Mouse (Mus musculus) erythroblast, adult 5-6 weeks (primary cell): ENCODE measurements around the gene Anks1b. TPM values are rescaled to one million over a fixed set of nuclear protein-coding genes. Genes with fewer than 3 reads are reported as not detected.

Source experiments
- ATAC-seq: replicated peaks from 2 replicates; pipeline ENCODE4 v1.8.0; 2016; ENCODE audit warnings: moderate number of reproducible peaks, mild to moderate bottlenecking, moderate TSS enrichment, inconsistent platforms; ENCODE audit not compliant: poor library complexity, low FRiP score, severe bottlenecking
- total RNA-seq, 2 experiments: library from RNA; stranded (forward) in 1 of 2; stranded (reverse) in 1 of 2; fragments of 150-400 nt in 1 of 2; fragments of 200-764, 138-1000 nt in 1 of 2; gene quantifications; 2 replicates each; pipeline versions ENCODE4 v1.2.3 to v1.2.4; 2015 to 2017; ENCODE audit warnings: low replicate concordance in 2 of 2

Anks1b gene
- total RNA-seq, 2 experiments from 2014 or later, result under 0.01 TPM; not detected in 1

DNA sequence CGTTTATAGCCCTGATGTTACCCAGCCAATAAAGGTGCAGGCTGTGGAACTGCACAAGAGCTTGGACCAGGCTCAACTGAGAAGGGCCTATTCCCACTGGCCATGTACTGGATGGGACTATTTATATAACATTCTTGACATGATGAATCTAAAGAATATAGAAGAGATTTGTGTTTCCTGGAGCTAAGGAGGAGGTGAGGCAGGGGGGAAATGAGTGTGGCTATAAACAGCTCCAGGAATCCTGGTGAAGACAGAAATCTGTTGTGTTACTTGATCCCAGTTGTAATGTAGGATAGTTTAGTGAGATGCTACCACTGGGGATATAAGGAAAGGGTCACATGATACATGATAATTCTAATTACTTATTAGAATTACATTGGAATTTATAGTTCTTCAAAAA lies 472.1 kb downstream of the Anks1b start:
- ATAC-seq, result no peak

DNA sequence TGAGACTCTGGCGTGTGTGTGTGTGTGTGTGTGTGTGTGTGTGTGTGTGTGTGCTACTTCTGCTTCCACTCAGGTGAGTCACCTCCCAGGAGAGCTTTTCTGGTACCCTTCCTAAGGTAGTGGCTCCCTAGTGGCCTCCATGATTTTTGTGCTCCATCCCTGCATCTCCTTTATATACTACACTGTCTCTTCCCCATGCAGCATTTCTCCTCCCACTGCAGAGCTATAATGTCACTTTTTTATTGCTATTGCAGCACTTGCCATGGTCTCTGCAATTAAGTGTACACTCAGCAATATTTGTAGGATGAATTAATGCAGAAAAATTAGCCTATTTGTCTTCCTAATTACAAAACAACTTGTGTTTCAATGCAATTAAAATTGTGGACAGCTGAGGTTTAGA lies 482.9 kb downstream of the Anks1b start:
- no peak for ATAC-seq

DNA sequence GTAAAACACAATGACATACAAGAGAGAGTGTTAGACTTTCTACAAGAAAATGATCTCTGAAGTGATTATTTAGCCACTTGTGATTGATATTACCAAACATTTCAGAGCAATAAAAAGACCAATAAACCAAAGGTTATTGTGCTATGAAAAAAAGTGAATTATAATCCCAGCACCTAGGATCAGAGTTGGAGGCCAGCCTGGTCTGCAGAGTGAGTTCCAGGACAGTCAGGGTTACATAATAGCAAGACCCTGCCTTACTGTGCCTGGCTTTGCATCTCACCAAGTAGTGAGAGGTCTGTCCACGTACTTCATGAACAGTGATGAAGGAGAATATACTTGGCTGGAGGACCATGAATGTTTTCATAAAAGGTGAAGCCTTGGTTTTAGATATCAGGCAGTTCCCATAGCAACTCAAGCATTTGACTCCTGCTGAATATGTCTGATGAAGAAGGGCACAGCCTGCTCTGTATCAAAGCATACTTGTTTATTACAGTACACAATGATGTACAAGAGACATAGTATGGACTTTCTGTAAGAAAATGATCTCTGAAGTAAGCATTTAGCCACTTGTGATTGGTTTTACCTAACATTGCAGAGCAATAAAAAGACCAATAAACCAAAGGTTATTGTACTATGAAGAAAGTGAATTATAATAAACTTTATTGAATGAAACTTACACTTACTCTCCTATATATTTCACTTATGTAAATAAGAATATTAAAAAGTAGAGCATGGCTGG lies 484.0 kb downstream of the Anks1b start:
- ATAC-seq, result no peak

DNA sequence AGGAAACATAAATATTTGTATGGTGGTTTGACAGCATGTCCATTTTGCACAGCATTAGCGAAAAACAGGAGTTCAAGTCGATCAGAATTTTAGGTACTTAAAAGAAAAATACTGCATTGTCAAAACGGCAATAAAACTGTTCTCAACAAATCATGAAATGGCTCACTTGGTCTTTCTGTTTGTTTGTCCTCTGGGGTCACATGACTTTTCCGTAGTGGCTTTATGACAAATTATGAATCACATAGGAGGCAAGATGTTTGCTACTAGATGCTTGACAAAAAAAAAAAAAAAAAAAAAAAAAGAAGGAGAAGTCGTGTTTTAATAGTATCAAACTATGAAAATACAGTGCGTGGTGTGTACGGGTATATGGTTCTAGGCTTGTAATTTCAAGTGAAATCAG lies 495.7 kb downstream of the Anks1b start:
- no peak for ATAC-seq

DNA sequence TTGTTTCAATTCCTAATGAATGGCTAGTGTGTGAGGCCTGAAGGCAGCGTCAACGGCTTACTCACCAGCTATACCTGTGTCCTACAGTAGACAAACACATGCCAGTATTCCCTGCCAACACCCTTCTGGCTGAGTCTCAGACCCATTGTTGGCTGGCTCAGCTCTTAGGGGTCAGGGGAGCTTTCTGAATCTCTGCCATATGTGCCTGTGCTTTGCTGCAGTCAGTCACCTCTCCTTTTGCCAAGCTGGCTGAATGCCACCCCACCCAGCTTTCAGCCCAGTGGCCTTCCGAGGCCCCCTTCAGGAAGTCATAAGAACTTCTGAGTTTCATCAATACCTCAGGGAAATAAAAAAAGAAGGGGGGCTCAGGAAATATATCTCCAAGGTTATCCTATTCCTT lies 497.4 kb downstream of the Anks1b start:
- no peak for ATAC-seq

DNA sequence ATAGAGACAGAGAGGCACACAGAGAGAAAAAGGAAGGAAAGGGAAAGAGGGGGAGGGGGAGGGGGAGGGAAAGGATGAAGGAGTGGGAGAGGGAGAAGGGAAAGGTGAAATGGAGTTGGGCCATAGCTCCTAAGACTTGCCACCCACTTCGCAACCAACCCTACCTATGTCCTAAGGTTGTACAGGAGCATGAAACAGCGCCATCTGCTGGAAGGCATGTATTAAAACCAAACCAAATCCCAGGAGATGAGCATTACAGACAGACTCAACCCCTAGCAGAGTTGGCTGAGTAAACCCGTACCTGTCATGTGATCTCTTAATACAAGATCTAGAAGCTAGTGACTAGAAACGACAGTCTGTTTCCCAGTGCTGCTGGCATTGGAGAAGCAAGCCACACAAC lies 500.2 kb downstream of the Anks1b start:
- no peak for ATAC-seq

DNA sequence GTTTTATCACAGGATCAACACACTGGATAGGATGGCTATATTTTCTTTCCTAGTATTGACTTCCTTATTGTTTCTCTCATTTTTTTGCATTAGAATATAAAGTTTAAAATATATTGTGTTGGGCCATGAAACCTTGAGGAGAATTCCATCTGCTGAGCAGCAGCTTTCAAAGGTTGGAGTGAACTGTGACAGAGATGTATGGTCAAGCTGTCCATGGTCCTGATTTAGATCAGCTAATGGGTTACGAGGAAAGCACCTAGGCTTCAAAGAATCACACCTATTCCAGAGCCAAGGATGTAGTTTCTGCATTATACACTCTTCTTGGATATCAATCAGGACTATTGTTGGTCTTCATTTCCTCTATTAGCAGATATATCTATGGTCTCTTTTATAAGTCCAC lies 503.3 kb downstream of the Anks1b start:
- no peak for ATAC-seq

DNA sequence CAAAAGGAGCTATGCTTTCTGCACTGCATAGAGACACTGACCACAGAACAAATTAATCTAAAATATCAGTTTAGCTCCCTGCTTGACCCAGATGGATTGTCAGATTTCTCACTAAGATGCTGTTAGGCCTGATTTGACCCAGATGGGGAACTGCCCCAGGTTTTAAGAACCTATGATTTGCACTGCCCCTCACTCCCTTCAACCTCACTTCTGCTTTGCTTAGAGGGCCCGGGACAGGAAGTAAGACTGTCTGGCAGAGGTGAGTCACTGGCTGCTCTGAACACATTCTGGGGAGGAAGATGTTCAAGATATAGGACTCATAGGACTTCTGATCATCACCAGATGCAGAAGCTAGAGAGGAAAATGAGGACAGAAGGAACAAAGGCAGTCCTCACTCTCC lies 506.8 kb downstream of the Anks1b start:
- ATAC-seq, result no peak

DNA sequence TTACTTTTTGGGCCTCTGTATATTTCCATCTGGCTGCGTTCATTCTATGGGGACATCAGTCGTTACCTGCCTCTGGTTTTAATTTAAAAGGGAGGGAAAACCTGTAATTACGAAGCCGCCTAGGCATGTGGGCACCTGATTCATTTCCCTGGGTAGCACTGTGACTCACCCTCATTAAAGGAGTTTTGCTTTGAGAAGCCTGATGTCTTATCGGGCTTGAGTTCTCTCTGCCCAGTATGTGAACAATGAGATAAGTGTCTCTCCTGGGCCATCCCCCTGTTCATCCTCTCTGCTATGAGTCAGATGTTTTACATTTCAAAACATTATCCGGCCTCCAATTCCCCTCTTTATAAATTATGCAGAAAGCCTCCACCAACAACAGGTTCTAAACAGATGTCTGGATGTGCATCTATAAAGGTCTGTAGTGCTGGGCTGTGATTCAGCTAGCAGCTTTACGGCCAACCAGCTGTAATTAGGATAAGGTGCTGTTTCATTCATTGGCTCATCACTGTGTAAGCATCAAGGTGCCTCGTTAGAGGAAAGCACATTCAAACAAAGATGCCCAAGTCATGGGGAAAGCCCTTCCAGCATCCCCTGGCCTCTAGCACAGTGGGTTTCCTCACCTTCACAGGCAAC lies 507.5 kb downstream of the Anks1b start:
- ATAC-seq, result no peak

DNA sequence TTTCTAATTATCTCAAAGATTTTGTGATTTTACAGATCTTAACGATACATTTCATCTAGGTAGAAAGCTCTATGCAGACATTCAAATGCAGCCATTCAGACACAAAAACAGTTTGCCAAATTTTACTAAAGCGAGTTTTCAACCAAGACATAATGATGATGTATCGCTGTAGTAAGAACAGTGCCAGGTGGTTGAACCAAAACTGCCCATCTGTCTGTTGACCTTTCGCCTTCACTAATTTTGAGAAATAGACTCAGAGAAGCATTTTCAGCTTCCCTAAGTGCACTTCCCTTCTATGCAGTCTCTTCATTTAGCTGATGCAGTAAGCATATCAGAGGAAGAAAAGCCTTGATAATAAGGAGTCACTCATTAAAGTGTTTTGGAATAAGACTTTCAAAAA lies 527.1 kb downstream of the Anks1b start:
- no peak for ATAC-seq

DNA sequence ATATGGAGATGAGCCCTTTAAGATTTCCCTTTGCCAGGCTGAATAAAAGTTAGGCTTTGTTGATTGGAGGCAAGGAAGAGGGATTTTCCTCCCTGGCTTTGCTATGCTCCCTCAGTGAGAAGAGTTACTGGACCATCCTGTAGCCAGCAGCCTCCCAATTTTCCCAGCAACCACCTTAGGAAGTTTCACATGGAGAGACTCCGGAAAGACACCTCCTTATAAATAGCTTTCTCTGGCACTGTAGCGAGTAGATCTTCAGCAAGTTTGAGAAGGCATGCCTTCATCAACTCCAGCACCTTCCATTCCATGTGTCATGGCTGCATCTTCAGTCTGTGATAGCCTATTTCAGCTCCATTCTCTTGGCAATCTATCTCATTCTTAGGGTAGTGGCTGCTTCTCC lies 535.2 kb downstream of the Anks1b start:
- ATAC-seq, result no peak

DNA sequence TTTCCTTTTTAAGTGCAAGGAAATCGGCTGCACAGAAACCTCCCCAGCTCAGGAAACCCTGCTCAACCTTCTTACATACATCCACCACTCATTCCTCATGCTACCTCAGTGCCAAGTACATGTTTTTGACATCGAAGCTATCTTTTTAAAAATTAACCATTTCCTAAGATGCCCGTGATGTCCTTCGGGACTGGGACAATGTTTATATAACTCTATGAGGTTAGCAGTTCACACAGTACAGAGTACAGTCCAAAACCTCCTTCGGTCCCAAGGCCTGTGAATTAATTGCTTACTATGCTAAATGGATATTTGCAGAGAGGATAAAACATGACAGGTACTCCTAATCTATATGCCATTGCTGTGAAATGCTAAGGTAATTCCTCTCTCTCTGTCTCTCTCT lies 558.2 kb downstream of the Anks1b start:
- ATAC-seq, result no peak

DNA sequence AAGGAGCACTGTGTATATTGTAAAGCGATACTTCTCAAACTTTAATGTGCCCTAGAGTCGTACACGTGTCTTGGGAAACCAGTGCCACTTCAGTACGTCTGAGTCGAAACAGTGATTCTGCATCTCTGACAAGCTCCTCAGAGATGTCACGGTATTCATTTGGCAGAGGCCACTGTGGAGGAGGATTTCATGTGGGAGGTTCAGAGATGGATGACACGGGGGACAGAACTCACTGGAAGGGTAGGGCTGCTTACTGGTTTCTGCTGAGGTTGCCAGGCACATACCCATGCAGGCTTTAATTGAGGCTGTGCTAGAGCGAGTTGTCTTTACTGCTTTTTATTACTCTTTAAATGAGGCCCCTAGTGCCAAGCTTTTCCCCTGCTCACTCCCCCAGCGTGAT lies 558.7 kb downstream of the Anks1b start:
- no peak for ATAC-seq

DNA sequence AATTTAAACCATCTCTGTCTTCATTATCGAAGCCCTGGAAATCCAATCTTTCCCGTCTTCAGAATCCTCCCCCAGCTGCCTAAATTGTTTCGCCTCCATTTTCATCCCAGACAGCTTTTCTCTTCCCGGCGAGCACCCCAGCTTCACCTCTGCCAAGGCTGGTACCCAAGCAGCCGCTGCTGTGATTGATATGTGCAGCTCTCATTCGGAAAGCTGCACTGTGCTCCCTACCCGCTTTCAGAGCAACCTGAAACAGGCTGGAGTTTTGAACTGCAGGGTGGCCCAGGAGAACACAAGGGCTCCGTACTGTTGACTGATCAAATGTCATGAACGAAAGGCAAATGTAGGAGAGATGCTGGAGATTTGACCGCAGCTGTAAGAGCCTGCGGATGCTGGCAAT lies 559.2 kb downstream of the Anks1b start:
- ATAC-seq, result no peak

DNA sequence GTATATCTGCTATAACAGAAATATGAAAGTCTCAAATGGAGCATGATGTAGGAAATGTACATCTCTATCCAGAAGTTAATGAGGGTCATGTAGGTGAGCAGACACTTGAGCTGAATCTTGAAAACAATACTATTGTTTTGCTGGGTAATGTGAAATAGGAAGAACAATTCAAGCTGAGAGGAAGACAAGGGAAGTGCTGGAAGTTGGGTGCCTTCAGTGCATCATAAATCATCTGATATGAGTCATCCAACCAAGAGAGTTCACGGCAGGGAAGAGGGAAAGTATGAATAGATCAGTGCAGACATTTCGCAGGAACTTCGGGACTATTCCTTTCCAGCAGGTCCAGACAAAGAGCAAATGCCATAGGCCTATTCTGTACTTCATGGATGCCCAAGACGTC lies 567.7 kb downstream of the Anks1b start:
- no peak for ATAC-seq

DNA sequence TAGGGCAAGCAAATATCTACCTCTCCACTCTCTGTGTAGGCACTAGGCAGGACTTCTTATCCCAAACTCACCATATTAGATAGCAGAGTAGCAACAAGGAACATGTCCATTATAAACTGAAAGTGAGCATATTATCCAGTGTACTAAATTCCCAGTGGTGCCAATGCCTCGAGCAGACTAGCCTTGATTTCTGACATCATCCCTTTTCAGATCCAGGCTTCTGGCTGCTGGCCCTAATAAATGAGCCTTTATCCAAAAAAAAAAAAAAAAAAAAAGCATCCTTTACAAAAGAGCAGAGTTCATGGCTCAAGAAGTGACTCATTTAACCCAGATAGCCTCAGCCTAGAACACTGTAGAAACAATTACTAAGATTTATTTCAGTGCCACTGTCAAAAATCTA lies 568.3 kb downstream of the Anks1b start:
- no peak for ATAC-seq

DNA sequence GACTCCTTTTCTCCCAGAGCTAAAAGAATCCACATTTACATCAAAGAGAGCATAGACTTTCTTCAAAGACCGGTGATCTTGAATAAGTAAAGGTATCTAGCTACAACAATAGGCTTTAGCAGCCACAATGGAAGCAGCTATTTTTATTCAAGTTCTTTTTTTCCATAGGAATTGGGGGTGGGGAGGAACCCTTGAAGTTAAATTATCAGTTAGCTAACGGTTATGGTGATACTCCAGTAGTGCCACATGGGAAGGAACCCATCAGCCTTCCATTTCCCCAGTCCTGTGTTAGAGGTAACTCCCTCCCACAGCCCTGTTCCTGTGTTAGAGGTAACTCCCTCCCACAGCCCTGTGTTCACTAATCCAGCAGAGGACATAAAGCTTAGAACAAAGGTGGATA lies 591.6 kb downstream of the Anks1b start:
- ATAC-seq, result no peak

DNA sequence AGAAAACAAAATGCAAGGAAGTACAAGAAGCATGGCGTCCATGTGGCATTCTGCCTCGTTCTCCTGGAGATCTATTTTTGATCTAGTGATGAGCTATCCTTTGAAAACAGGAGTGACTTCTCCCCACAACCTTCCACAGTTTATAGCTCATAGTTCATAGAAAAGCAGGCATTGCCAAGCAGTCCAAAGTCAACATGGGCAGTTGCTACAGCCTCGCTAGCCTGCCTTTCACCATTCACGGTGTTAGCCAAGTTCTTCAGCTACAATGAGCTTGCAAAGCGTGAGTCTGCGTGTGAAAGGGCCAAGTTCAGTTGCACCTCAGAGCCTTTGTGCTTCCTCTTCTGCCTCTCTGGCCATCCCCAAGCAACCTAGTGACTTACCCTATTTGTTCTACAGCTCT lies 592.1 kb downstream of the Anks1b start:
- ATAC-seq, result no peak

DNA sequence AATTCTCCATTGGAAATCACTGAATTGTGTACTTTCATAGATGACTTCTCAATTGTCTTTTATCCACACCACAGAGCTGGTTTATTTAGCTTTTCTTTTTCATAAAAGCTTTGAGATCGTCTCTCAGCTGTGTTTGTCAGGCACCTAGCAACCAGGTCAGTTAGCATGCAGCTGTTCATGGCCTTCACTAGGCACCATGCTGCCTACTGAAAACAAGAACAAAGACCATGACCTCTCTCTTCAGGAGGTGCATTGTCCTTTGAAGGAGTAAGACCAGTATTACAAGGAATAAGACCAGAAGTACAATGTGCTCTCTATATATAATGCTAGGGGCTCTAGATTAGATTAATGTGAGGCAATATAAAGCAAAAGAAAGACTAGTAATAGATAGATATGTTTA lies 594.2 kb downstream of the Anks1b start:
- ATAC-seq, result no peak

DNA sequence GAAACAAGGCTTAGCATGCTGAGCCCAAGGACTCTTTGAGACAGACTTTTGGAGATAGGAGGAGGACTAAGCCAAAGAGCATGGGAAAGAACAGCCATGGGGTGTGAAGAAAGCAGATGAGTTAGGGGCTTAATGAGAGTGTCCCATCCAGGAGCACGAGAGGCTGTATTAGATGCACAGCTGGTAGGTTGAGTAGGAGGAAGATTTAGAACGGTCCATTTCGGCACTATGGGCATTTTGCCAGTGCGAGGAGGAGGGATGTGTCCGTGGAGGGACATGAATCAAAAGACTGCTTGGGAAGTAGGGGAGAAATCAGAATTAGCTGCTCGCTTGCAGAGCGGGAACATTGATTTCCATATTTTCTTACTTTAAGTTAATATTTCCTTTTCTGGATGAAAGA lies 620.1 kb downstream of the Anks1b start:
- no peak for ATAC-seq

DNA sequence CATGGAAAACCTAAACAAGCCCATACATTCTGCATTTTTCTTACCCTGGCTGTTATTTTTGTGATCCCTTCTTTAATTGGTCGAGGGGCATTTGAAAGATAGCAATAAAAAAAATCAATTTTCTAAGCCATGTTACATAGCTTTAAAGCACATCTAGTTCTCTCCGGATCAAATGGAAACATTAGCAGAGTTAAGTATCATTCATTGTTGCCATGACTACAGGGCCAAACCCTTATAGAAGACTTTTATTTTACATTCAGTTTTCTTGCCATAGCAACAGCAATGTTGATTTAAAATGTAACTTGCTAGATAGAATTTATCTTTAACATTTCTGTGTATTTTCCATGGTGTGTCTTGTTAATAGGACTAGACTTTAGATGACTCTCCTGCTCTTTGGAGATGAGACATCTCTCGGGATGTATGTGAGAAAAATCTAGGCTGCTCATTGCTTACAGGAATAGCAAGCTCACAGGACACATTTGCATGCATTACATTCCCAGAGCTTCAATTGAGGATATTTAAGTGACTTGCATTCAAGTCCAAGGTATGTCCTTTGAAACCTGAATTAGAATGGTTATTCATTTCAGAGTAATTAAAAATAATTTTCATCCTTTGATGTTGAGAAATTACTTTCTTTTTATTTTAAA lies 620.8 kb downstream of the Anks1b start:
- ATAC-seq, result no peak
